Mouse (Mus musculus) neural tube, embryonic 11.5 days (tissue): ENCODE data around the gene Tra2a. TPM values are rescaled to one million over a fixed set of nuclear protein-coding genes. Genes with fewer than 3 reads are reported as not detected.

Experiments used
- ATAC-seq: fragments of 200-750 bp; cut with Nextera tagmentation; 2 replicates; pipeline ENCODE4 v1.8.0; 2017; ENCODE audit warnings: moderate number of reproducible peaks, mild to moderate bottlenecking, moderate TSS enrichment, moderate library complexity; ENCODE audit not compliant: insufficient read depth, low FRiP score, low TSS enrichment
- DNase-seq: peaks from one replicate; pipeline ENCODE4 v3.0.0-alpha.2; 2015; ENCODE audit warnings: low spot score
- H3K27ac ChIP-seq: fragments of 300-500 bp; sonication (generic); 2 replicates; pipeline ENCODE4 v1.5.1; 2014; ENCODE audit warnings: low read depth, mild to moderate bottlenecking, low read length
- H3K27me3 ChIP-seq: fragments of 300-500 bp; sonication (generic); 2 replicates; pipeline ENCODE4 v1.6.1; 2014; ENCODE audit warnings: mild to moderate bottlenecking, low read length, mixed read lengths; ENCODE audit not compliant: control insufficient read depth, insufficient read depth
- H3K36me3 ChIP-seq: fragments of 300-500 bp; sonication (generic); 2 replicates; pipeline ENCODE4 v1.6.1; 2014; ENCODE audit warnings: mild to moderate bottlenecking, low read length, moderate library complexity, mixed read lengths; ENCODE audit not compliant: control insufficient read depth, insufficient read depth
- H3K4me1 ChIP-seq: fragments of 300-500 bp; sonication (generic); 2 replicates; pipeline ENCODE4 v1.6.1; 2014; ENCODE audit warnings: low read length, mixed read lengths; ENCODE audit not compliant: control insufficient read depth, insufficient read depth
- H3K4me2 ChIP-seq: fragments of 300-500 bp; sonication (generic); 2 replicates; pipeline ENCODE4 v1.6.1; 2014; ENCODE audit warnings: low read depth, mild to moderate bottlenecking, moderate library complexity
- H3K4me3 ChIP-seq: fragments of 300-500 bp; sonication (generic); 2 replicates; pipeline ENCODE4 v1.5.1; 2014; ENCODE audit warnings: low read depth, low read length
- H3K9ac ChIP-seq: fragments of 300-500 bp; sonication (generic); 2 replicates; pipeline ENCODE4 v1.6.1; 2014; ENCODE audit warnings: mild to moderate bottlenecking, low read length
- H3K9me3 ChIP-seq: fragments of 300-500 bp; sonication (generic); 2 replicates; pipeline ENCODE4 v1.6.1; 2016; ENCODE audit warnings: low read length; ENCODE audit not compliant: control insufficient read depth
- WGBS: fragments of 180-500 bp; shearing (Covaris S2); extraction: QIAGEN DNeasy Blood & Tissue Kit; methylation state at CpG from one replicate; pipeline ENCODE4 v1.1.7; 2014; 5-methylcytosine and 5-hydroxymethylcytosine counted together
- polyA plus RNA-seq: library from polyadenylated mRNA; unstranded; fragments of >200 nt; fragmentation: Nextera tagmentation; extraction: Ambion mirVana; gene quantifications from 2 replicates; pipeline ENCODE4 v1.2.1, GENCODE M21; 2014

Gene Tra2a
- polyA plus RNA-seq, 1 experiment from 2014 or later = 50.0 TPM

DNA sequence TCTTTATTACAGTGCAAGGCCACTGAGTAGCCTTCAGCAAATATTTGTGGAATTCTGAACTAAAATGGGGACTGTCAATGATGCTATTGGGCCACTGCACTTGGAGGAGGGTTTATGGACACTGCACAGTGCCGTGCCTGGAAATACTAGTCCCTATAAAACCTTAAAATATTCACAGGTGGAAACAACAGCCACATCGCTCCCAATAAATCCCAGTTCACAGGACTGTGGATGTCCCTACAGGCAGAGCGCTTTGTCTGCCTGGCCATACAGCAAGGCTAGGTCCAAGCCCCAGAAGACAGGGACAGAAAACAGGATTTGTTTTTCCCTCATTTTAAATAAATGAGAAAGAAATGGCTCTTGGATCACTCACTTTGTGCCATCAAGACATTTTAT lies 38.1 kb downstream of the Tra2a start:
- Histone ChIP-seq H3K27me3 (no peaks in the 10 kb centered on the region), H3K36me3 (no peaks in the 10 kb centered on the region), H3K9ac (no peak overlapping the region), H3K4me3 (no peak overlapping the region), H3K4me2 (no peak overlapping the region), H3K4me1 (peaks cover 3% of the 10 kb centered on the region; the same call in 1 of the 2 replicates), H3K27ac (no peak overlapping the region), H3K9me3 (no peaks in the 10 kb centered on the region)
- ATAC-seq = no peak
- DNase-seq = no peak
- 50% methylated on average over 3 of the region's 3 CpGs for WGBS

DNA sequence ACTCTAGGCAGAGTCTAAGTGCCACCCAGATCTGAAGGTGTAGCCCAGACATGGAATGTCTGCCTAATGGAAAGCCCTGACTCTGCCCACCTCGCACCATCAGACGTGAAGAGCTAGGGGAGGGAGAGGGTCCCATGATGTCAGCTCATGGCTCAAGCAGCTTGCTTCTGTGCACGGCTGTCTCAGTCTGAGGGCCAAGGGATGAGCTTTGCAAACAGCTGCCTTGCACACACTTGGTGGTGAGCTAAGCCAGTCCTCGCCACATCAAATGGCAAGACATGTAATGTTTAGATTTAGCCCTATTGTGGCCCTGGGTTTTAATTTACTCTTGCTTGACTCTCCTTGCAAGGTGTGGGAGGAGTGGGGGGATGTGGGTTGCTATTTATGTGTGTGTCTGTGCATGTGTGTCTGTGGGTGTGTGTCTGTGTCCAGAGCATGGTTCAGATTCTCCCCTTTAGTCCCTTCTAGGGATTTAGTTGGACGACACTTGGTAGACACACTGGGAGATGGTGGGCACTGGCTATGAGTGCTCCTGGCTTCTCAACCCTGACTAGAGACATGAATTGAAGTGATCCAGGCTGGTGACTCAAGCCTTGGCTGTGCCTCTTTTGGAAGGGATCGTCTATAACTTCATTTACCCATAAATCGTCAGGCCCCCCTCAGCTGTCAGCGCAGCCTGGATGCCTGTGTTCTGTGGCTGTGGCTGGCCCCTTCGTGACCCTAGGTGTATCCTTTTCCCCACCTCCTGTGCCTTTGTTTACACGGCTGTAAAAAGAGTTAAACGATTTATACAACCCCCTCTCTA lies 38.7 kb downstream of the Tra2a start:
- ATAC-seq (no peak), DNase-seq (no peak)
- no peak overlapping the region for H3K4me2 ChIP-seq
- H3K9ac ChIP-seq = no peak overlapping the region
- peaks cover 3% of the 10 kb centered on the region; the same call in 1 of the 2 replicates for H3K4me1 ChIP-seq
- WGBS = 36% methylated on average over 11 of the region's 11 CpGs
- H3K9me3 ChIP-seq = no peaks in the 10 kb centered on the region
- H3K36me3 ChIP-seq = no peaks in the 10 kb centered on the region
- no peaks in the 10 kb centered on the region for H3K27me3 ChIP-seq
- H3K27ac ChIP-seq = no peak overlapping the region
- H3K4me3 ChIP-seq = no peak overlapping the region

GRCm38 (mm10) chr6:49221906-49222305 lies 41.9 kb downstream of the Tra2a start:
- DNase-seq = no peak
- no peaks in the 10 kb centered on the region for H3K9me3 ChIP-seq
- H3K4me3 ChIP-seq = no peak overlapping the region
- H3K27me3 ChIP-seq = no peaks in the 10 kb centered on the region
- 5% methylated on average over 7 of the region's 7 CpGs for WGBS
- no peaks in the 10 kb centered on the region for H3K36me3 ChIP-seq
- no peak for ATAC-seq
- peaks cover 3% of the 10 kb centered on the region; the same call in 1 of the 2 replicates for H3K4me1 ChIP-seq
- no peak overlapping the region for H3K27ac ChIP-seq
- H3K4me2 ChIP-seq = no peak overlapping the region
- no peak overlapping the region for H3K9ac ChIP-seq

GRCm38 (mm10) chr6:49219920-49220604 lies 43.8 kb downstream of the Tra2a start:
- WGBS = 1% methylated on average over 16 of the region's 16 CpGs
- no peak for ATAC-seq

GRCm38 (mm10) chr6:49219001-49219560 lies 44.8 kb downstream of the Tra2a start:
- H3K4me2 ChIP-seq = no peak overlapping the region
- 7% methylated on average over 4 of the region's 4 CpGs for whole genome bisulfite sequencing
- H3K4me1 ChIP-seq = no peaks in the 10 kb centered on the region
- H3K27me3 ChIP-seq = no peaks in the 10 kb centered on the region
- H3K27ac ChIP-seq = no peak overlapping the region
- DNase-seq = no peak
- no peaks in the 10 kb centered on the region for H3K9me3 ChIP-seq
- no peak overlapping the region for H3K9ac ChIP-seq
- ATAC-seq = no peak
- H3K4me3 ChIP-seq = no peak overlapping the region
- H3K36me3 ChIP-seq = no peaks in the 10 kb centered on the region

More at GRCm38 (mm10) chr6:49219920-49220604, 43.8 kb downstream of the Tra2a start:
- H3K9ac ChIP-seq = peak overlapping the region; percentile 40
- peak overlapping the region; percentile 54 for H3K27ac ChIP-seq
- H3K4me1 ChIP-seq = no peaks in the 10 kb centered on the region
- 0 out of 2 replicates have a peak overlapping the region, but pooled peaks have one; percentile 18 for H3K4me3 ChIP-seq
- no peaks in the 10 kb centered on the region for H3K36me3 ChIP-seq
- DNase-seq = peak; percentile 58
- no peaks in the 10 kb centered on the region for H3K9me3 ChIP-seq
- no peaks in the 10 kb centered on the region for H3K27me3 ChIP-seq
- peak overlapping the region; percentile 37 for H3K4me2 ChIP-seq

GRCm38 (mm10) chr6:49218275-49218802 lies 45.5 kb downstream of the Tra2a start:
- Histone ChIP-seq H3K9ac (peak overlapping the region; percentile 54), H3K4me3 (peak overlapping the region; percentile 45), H3K36me3 (no peaks in the 10 kb centered on the region), H3K4me2 (peak overlapping the region; percentile 50), H3K27me3 (no peaks in the 10 kb centered on the region), H3K4me1 (no peaks in the 10 kb centered on the region), H3K9me3 (no peaks in the 10 kb centered on the region), H3K27ac (no peak overlapping the region)
- no peak for ATAC-seq
- WGBS = under 1% methylated on average over 31 of the region's 31 CpGs
- no peak for DNase-seq

GRCm38 (mm10) chr6:49217581-49218274 lies 46.1 kb downstream of the Tra2a start:
- peak overlapping the region; percentile 50 for H3K4me2 ChIP-seq
- peak overlapping the region; percentile 45 for H3K4me3 ChIP-seq
- H3K27me3 ChIP-seq = no peaks in the 10 kb centered on the region
- peak; percentile 87 for ATAC-seq
- peaks cover 2% of the 10 kb centered on the region for H3K4me1 ChIP-seq
- DNase-seq = peak; percentile 99
- peak overlapping the region; percentile 94 for H3K27ac ChIP-seq
- no peaks in the 10 kb centered on the region for H3K36me3 ChIP-seq
- H3K9me3 ChIP-seq = no peaks in the 10 kb centered on the region
- H3K9ac ChIP-seq = peak overlapping the region; percentile 63
- under 1% methylated on average over 56 of the region's 56 CpGs for WGBS

- no peaks in the 10 kb centered on the region for H3K27me3 ChIP-seq
- H3K4me1 ChIP-seq = peaks cover 7% of the 10 kb centered on the region
- no peaks in the 10 kb centered on the region for H3K36me3 ChIP-seq
- H3K27ac ChIP-seq = peak overlapping the region; percentile 94
- WGBS = 2% methylated on average over 11 of the region's 11 CpGs
- peak overlapping the region; percentile 50 for H3K4me2 ChIP-seq
- no peaks in the 10 kb centered on the region for H3K9me3 ChIP-seq
- no peak for ATAC-seq
- H3K4me3 ChIP-seq = peak overlapping the region; percentile 45
- DNase-seq = no peak
- H3K9ac ChIP-seq = peak overlapping the region; percentile 63
These were observed 46.9 kb downstream of the Tra2a start for GRCm38 (mm10) chr6:49216811-49217542.
